Mouse (Mus musculus): ENCODE data around the gene Tmem19.

GRCm38 (mm10) chr10:115391896-115392295 lies 29.6 kb upstream of the Tmem19 start:
- TF ChIP-seq CTCF (IDR thresholded peaks at IDR 0.05; ENCODE audit: insufficient read depth, low read depth, low read length) (no peak), POLR2A (IDR thresholded peaks at IDR 0.05; ENCODE audit: insufficient read depth, low read depth, low read length) (no peak)
